Mouse (Mus musculus) lung, postnatal 14 days (tissue): ENCODE results near the gene Elp6.

Experiments
- DNase-seq: peaks from one replicate; pipeline ENCODE4 v3.0.0; 2021

The Elp6 gene

GRCm38 (mm10) chr9:110366746-110367145, 61.8 kb downstream of the Elp6 start:
- no peak for DNase-seq

GRCm38 (mm10) chr9:110369860-110370259, 64.9 kb downstream of the Elp6 start:
- no peak for DNase-seq
